Mouse (Mus musculus) natural killer cell, adult 2 months (primary cell): ENCODE measurements around the gene Gm10282.

ENCODE experiments used
- DNase-seq, 2 experiments: peaks; one replicate each; pipeline ENCODE4 v3.0.0; 2022; ENCODE audit warnings: low spot score in 2 of 2

Gm10282 gene

GRCm38 (mm10) chr8:72324036-72324706 lies 19.1 kb upstream of the Gm10282 start:
- peak in 1 of 2 experiments; percentile 24 for DNase-seq

- DNase-seq = peak; percentile 24 to 38
These were observed 18.2 kb upstream of the Gm10282 start for GRCm38 (mm10) chr8:72323131-72323725.

DNA sequence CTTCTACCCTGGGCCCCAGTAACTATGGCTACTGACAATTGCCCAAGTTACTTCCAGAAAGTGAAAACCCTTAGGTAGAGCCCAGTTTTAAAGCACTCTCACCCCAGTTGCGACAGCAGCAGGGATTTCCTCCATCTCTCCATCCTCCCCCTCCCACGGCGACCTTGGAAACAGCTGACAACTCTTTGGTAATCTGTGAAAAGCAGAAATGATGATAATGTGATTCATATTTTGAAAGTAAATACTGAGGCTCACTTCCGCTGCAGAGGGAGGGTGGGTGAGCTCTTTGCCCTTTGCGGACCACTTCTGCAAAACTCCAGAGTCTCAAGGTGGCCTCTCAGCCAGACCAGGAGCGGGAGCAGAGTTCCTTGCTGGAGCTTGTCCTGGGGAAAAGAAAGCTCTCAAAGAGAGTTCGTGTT lies 17.4 kb upstream of the Gm10282 start:
- peak in 1 of 2 experiments; percentile 83 for DNase-seq

GRCm38 (mm10) chr8:72321635-72322441 lies 16.8 kb upstream of the Gm10282 start:
- DNase-seq = peak; percentile 75 to 76

DNA sequence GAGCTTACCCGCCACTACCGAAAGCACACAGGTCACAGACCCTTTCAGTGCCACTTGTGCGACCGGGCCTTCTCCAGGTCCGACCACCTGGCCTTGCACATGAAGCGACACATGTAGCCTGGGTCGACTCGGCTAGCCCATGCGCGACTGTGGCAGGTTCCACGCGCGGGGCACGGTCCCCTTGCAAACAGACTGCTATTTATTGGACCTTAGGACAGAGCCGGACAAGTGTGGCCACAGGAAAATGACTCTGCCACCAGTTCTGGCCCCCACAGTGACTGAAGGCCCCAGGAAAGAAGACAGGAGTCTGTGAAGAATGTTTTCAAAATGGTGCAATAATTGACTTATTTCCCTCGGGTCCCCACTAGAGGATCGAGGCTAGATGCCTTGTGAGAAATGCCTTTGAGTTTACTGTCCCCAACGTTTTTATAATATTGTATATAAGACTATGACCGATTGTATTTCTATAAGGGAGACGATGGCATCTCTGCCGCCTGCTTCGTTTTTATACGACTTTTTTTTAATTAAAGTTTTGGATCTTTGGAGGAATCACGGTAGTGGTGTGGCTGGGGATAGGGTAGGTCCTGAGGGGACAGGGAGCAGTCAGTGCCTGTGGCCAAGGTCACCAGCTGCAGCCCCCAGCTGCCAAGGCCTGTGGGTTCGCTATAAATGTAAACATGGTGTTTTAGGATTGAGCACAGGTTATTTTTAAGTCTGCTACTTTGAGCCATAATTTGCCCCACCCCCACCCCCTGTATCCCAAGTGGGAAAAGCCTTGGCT lies 15.9 kb upstream of the Gm10282 start:
- DNase-seq = peak in 1 of 2 experiments; percentile 29

- peak in 1 of 2 experiments; percentile 36 for DNase-seq
These were observed 15.1 kb upstream of the Gm10282 start for GRCm38 (mm10) chr8:72319921-72320802.

DNA sequence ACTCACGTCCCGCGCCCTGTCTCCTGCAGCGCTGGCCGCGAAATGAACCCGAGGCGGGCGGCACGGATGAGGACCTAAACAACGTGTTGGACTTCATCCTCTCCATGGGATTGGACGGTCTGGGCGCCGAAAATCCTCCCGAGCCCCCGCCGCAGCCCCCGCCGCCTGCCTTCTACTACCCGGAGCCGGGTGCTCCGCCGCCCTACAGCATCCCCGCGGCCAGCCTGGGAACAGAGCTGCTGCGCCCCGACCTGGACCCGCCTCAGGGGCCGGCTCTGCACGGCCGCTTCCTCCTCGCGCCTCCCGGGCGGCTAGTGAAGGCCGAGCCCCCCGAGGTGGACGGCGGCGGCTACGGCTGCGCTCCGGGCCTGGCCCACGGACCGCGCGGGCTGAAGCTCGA lies 14.3 kb upstream of the Gm10282 start:
- DNase-seq = no peak

- peak; percentile 99 to 100 for DNase-seq
These were observed 13.8 kb upstream of the Gm10282 start, which contains the start of gene Klf2 for GRCm38 (mm10) chr8:72318801-72319322. Gene Klf2 (plus strand): TSS chr8:72319033.

DNA sequence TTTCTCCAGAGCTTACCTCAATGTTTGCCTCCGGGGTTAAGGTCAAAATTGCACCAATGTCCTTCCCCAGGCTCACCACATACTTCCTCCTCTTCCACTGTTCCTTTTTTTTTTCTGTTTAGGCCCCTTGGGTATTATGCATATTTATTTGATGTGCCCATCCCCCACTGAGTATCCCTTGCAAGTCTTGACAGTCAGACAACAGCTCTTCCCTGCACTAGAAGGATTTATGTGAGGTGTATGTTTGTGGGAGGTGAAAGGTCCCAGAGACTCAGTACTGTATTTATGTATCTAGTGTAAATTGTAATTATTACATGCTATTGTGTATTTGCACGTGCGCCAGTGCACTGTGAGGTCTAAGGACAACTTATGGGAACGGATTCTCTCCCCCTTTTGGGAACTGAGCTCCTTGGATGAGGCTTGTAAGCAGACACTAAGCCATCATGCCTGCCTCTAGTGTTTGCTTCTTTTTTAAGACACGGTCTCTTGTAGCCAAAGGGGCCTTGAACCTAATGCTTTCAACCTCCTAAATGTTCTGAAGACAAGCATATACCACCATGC lies 12.8 kb upstream of the Gm10282 start:
- DNase-seq = peak in 1 of 2 experiments; percentile 36

DNA sequence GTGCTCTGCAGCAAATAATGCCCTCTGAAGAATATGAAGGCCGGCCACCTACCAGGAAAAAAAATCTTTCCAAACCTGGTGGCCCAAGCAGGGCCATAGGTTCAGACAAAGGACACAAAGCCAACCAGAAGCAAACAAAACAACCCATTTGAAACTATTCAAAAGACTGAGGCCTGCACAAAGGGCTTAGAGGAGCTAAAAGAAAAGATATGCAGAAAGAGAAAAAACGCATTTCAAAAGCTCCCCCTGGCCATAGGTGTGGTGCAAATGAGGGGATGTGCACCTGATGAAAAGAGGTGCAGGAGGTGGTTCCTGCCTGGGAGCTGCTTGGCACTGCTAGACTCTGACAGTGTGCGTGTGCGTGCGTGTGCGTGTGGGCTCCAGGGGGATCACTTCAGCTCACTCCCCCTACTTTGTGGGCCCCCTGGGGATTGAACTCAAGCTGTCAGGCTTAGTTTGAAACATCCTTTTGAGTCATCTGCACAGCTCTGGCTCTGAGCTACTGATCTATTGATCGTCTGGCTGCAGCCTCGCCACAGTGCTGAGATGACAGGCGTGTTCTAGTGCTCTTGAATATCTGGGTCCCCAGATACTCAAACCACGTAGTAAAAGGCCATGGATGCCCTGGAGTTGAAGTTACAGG lies 11.1 kb upstream of the Gm10282 start:
- DNase-seq = no peak

- no peak for DNase-seq
These were observed 8.0 kb upstream of the Gm10282 start for GRCm38 (mm10) chr8:72312926-72313518.

DNA sequence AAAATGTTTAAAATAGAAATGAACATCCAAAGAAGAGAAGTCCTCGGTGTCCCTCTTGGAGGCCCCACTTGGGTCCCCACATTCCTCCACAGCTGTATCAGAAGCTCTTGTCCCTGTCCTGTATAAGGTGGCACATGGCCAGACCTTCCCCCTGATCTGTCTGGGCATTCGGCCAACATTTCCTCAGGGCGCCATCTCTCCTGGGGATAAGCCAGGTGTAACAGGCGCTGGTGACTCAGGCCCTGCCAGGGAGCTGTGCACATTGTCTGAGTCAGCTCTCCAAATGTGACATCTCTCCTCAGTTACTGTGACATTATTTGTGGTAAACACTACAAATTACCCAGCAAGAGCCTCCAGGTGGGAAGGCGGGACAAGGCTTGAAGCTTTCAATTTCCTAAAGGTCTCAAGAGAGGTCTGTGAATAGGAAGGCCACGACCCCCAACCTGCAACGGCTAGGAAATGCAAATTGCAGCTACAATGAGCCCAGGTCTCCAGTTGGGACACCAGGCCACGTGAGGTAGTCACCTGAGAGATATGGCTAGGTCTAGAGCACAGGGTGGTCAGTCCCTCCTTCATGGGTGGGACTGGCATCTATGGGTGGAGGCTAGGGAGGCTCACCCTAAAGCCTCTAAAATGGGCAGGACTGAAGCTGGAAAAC lies 5.9 kb upstream of the Gm10282 start:
- peak in 1 of 2 experiments; percentile 25 for DNase-seq

DNA sequence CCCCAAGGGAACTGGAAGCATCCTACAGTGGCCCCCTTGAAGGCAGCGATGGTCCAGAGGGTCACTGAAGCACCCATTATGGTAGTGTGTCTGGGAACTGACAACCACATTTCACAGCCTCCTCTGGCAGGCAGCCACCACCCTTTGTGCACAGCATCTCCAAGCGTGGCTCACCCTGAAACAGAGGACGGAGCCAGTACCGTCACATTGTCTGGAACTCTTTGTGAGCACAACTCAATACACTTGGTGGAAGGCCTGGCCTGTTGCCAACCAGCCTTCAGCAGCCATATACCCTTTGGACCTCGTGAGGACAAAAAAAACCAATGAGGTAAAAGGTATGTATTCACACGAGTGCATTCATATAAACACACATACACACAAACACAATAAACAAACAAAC lies 3.2 kb upstream of the Gm10282 start:
- no peak for DNase-seq

- no peak for DNase-seq
These were observed 1.9 kb upstream of the Gm10282 start for GRCm38 (mm10) chr8:72306913-72307312.

- peak in 1 of 2 experiments; percentile 32 for DNase-seq
These were observed 1.4 kb downstream of the Gm10282 start for GRCm38 (mm10) chr8:72303633-72304032.

DNA sequence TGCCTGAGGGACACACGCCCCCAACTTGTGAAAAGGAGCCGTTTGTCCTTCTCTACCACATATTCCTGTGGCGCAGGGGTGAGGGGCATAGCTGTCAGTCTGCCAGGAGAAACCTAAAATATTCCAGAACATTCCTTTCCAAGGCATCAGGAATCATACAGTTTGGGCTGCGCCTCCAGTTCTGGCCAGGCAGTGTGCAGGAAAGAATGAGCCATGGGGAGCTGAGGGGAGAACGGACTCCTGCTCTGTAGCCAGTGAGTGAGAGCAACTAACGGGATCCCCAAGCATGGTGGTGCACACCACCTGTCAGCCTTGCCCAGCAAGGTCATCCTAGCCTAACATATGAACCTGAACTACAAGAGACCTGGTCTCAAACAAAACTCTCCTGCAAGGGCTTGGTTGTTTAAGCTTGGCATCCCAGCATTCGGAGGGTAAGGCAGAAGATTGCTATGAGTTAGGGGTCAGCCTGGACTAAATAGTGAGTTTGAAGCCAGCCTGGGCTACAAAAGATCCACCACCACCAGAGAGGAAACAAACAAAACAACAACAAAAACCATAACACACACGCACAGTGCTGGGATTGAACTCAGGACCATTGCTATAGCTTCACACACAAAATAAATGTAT lies 2.0 kb downstream of the Gm10282 start:
- DNase-seq = no peak

DNA sequence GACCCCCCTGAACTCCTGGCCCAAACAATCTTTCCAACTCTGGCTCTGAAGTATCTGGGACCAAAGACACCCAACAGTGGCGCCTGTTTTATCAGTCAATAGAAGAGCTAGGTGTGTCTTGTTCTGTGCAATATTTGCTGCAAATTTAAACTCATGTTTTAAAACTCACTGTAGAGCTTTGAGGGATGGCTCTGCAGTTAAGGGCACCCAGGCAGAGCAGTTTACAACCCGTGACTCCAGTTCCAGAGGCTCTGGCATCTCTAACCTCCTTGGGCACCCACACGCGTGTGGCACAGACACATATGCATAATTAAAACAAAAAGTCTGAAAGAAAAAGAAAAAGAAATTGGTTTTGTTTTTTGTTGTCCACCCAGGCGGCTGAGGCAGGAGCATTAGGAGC lies 3.6 kb downstream of the Gm10282 start:
- DNase-seq = no peak
